Mouse (Mus musculus) spleen, adult 18-20 months (tissue): ENCODE measurements around the gene Prrc2a.
A peak's percentile ranks its signal among the peaks of the same experiment; 100 is the strongest.

Source experiments
- DNase-seq, 2 experiments: peaks; one replicate each; pipeline ENCODE4 v3.0.0; 2022; ENCODE audit warnings: mixed read lengths in 2 of 2

Gene Prrc2a

GRCm38 (mm10) chr17:35161421-35161820, 3.3 kb downstream of the Prrc2a start:
- no peak for DNase-seq

- no peak for DNase-seq
Observed at GRCm38 (mm10) chr17:35159638-35160037, 5.1 kb downstream of the Prrc2a start.

GRCm38 (mm10) chr17:35158850-35159593, 5.7 kb downstream of the Prrc2a start:
- no peak for DNase-seq

DNA sequence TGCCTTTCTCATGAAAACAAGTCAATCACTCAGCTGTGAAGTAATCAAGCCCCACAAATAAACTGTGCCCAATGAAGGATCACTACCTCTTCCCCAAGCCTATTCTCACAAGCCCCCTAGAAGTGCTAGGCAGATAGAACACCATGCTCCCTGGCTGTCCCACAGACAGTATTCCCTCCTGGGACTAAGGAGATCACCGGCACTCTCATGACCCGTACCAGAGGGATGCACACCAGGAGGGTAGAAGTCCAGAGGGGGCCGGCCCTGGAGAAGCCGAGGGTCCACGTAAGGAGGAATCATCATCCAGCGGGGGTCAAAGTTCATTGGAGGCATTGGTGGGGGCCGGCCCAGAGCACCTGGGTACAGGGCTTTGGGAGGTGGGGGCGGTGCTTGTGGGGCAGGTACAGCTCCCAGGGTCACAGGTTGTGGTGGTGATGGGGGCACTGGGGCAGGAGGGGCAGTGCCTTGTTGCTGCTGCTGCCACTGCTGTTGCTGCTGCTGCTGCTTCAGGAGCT, 7.0 kb downstream of the Prrc2a start:
- DNase-seq: no peak

GRCm38 (mm10) chr17:35157254-35157653, 7.4 kb downstream of the Prrc2a start:
- no peak for DNase-seq

GRCm38 (mm10) chr17:35156461-35157200, 8.1 kb downstream of the Prrc2a start:
- DNase-seq: no peak

- no peak for DNase-seq
Observed at GRCm38 (mm10) chr17:35155451-35155850, 9.2 kb downstream of the Prrc2a start.

DNA sequence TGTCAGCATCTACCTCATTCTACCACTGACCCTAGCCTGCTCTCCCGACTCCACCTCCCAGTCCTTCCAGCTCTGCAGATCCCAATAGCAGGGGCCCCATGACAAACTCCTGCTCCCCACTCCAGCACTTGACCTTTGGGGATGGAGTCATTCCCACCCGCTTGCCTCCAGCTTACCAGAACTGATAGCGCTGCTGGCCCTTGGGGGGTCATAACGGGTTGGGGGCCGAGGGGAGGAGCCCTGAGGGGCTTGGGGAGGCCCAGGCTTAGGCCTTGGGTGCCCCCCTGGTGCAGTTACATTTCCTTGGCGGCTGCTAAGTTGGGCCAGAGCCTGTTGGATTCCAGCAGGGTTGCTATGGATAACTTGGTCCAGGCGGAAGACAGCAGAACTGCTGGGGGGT, 10.1 kb downstream of the Prrc2a start:
- no peak for DNase-seq

- no peak for DNase-seq
Observed at GRCm38 (mm10) chr17:35153931-35154330, 10.8 kb downstream of the Prrc2a start.

- no peak for DNase-seq
Observed at GRCm38 (mm10) chr17:35153077-35153476, 11.6 kb downstream of the Prrc2a start.

- no peak for DNase-seq
Observed at GRCm38 (mm10) chr17:35152121-35152520, 12.6 kb downstream of the Prrc2a start.

GRCm38 (mm10) chr17:35147922-35148639, 16.6 kb downstream of the Prrc2a start:
- DNase-seq: no peak

GRCm38 (mm10) chr17:35147348-35147747, 17.3 kb downstream of the Prrc2a start:
- DNase-seq: no peak

DNA sequence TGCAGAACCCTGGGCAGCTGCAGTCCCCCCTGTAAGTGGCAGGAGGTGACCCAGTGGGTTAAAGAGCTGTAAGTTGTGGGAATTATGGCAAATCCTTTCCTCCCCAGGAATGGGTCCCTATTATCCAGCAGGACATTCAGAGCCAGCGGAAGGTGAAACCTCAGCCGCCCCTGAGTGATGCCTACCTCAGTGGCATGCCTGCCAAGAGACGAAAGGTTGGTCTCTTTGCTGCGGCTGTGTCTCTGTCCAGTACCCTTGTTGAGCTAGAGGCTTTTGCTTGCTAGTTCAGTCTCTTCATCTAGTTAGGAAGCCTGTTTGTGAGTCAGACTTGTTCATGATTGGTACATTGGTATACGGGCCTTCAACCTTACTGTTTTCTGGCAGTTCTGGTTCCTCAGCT, 18.6 kb downstream of the Prrc2a start:
- DNase-seq: no peak

GRCm38 (mm10) chr17:35141971-35142370, 22.7 kb downstream of the Prrc2a start:
- DNase-seq: no peak

DNA sequence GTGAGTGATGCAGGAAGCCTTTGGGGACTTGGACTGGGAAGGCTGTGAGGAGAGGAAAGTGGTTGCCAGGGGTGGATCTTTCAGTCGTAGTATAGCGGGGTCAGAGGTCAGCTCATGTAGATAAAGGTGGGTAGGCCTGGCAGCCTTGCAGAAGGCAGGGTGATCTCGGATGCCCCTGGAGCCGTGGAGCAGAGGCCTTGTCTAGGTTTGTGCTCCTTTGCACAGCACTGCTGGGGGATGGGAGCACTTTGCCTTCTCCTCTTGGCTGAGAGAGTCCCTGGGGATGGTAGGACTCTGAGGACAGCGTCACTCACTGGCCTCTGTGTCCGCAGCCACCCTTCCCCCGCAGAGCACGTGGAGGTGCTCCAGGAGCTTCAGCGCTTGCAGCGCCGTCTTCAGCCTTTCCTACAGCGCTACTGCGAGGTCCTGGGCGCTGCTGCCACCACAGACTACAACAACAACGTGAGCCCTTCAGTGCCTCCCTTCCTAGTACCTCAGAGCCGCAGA, 24.2 kb downstream of the Prrc2a start:
- no peak for DNase-seq

- DNase-seq: no peak
Observed at GRCm38 (mm10) chr17:35139269-35139668, 25.4 kb downstream of the Prrc2a start.

GRCm38 (mm10) chr17:35135591-35136320, 28.9 kb downstream of the Prrc2a start:
- no peak for DNase-seq

DNA sequence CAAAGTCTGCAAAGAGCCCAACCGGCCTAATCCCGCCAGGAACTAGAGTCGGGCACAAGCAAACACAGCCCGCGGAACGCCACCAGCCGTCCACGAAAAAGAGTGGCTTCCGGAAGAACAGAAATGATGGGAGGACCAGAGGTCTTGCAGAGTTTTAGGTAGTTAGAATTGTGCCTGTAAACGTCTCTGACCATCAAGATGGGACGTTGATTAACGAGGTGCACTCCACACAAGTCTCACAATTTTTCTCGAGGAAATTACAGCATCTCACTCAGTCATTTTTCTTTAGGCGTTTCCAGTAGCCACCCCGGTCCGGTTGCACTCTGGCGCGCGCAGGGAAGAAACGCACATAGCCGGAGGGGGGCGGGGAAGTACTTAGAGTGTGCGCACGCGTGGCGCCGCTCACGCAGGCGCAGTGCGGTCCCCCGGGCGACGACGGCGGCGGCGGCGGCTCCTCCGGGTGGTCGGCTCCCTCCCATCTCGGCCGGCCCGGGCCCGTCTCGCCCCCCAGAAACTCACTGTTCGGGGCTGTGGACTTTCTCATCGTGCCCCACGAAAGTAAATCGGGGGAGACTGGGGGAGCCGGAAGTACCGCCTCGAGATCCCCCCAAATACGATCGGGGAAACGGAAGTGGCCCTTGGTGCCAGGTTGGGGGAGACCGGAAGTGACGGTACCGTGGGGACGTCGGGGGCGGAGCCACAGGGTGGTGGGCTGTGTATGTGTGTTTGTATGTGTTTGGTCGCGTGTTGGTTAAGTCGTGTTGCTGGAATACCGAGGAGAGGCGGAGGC, 29.7 kb downstream of the Prrc2a start, which contains the start of gene Bag6:
Gene Bag6, plus strand, starts transcription at position 378 of the 790 bp plus-strand sequence.
- peak; percentile 88 to 93 for DNase-seq

DNA sequence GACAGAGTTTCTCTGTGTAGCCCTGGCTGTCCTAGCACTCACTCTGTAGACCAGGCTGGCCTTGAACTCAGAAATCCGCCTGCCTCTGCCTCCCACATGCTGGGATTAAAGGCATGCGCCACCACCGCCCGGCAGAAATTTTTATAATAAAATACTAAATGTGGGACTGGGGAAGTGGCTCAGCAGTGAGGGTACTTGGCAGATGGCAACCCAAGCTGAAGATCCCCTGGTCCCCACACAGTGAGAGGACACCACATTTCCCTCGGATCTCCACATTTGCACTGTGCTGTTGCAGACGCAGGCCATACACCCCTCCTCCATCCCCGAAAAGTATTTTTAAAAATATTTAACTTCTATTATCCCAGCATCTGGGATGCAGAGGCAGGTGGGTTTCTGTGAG, 31.2 kb downstream of the Prrc2a start:
- no peak for DNase-seq

- no peak for DNase-seq
Observed at GRCm38 (mm10) chr17:35132174-35132560, 32.5 kb downstream of the Prrc2a start.
